Mouse (Mus musculus): ENCODE results near the gene Rusc2. TPM values are rescaled to one million over a fixed set of nuclear protein-coding genes. Genes with fewer than 3 reads are reported as not detected.

Rusc2 gene
- total RNA-seq, 1 experiment: 19.0 TPM

DNA sequence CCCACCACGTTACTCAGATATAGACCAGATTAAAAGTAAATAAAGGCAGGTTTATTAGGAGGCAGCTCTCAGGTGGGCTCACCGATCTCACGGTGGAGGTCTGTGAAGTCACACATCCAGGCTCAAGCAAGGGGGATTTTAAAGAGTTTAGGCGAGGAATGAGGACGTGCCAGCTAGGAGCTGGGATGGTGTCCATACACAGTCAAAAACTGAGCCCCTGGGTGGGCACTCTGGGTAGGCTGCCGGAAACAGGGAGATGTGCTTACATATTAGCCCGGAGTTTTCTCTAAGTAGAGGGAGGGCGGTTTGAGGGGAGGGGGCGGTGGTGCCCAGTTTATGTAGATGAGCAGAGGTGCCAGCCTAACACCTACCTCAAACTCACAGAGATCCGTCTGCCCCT is 828 bp upstream of the Rusc2 start:
- Histone ChIP-seq H3K9ac (ENCODE audit: insufficient read depth, low read depth, low read length, poor library complexity, severe bottlenecking) (no peak overlapping the region), H3K4me3 (ENCODE audit: insufficient read depth in 1 of 2, low read depth in 1 of 2, low read length in 2 of 2, poor library complexity in 1 of 2, severe bottlenecking in 1 of 2) (peak overlapping the region; percentile 75 to 79), H3K27ac (ENCODE audit: insufficient read depth, low read depth, low read length, poor library complexity, severe bottlenecking) (no peak overlapping the region), H3K36me3 (ENCODE audit: control insufficient read depth, insufficient read depth, low read length, poor library complexity, severe bottlenecking) (no peaks in the 10 kb centered on the region), H3K9me3 (ENCODE audit: control insufficient read depth, insufficient read depth, low read depth, low read length) (no peaks in the 10 kb centered on the region), H3K4me1 (ENCODE audit: control insufficient read depth in 2 of 2, insufficient read depth in 2 of 2, low read length in 2 of 2, poor library complexity in 1 of 2) (peaks cover 3 to 6% of the 10 kb centered on the region in 2 experiments; a peak in 3 of 4 replicates)
- TF ChIP-seq HCFC1 (IDR thresholded peaks at IDR 0.05; ENCODE audit: borderline replicate concordance, insufficient read depth, low read length): no peak
- no peak for TF ChIP-seq MAFK (IDR thresholded peaks at IDR 0.05; ENCODE audit: insufficient read depth, low read depth, low read length)
- no peak for TF ChIP-seq ZC3H11A (IDR thresholded peaks at IDR 0.05; ENCODE audit: borderline replicate concordance, low read depth, low read length)
- TF ChIP-seq CHD2 (IDR thresholded peaks at IDR 0.05; ENCODE audit: low read depth, low read length): no peak
- no peak for TF ChIP-seq ZNF384 (IDR thresholded peaks at IDR 0.05; ENCODE audit: low read depth, low read length)
- DNase-seq (ENCODE audit: low read depth, low spot score): no peak
- in situ Hi-C loops (cut with MboI; ENCODE audit: low sequenced_read_pairs in 2 of 2, unreplicated experiment in 2 of 2): no loop called here

GRCm38 (mm10) chr4:43382155-43383020 is 609 bp downstream of the Rusc2 start:
- Histone ChIP-seq H3K4me1 (ENCODE audit: control insufficient read depth in 2 of 2, insufficient read depth in 2 of 2, low read length in 2 of 2, poor library complexity in 1 of 2) (peaks cover 3 to 6% of the 10 kb centered on the region in 2 experiments; a peak in 3 of 4 replicates), H3K27ac (ENCODE audit: insufficient read depth, low read depth, low read length, poor library complexity, severe bottlenecking) (no peak overlapping the region), H3K4me3 (ENCODE audit: insufficient read depth in 1 of 2, low read depth in 1 of 2, low read length in 2 of 2, poor library complexity in 1 of 2, severe bottlenecking in 1 of 2) (peak overlapping the region; percentile 75 to 80), H3K9me3 (ENCODE audit: control insufficient read depth, insufficient read depth, low read depth, low read length) (no peaks in the 10 kb centered on the region), H3K9ac (ENCODE audit: insufficient read depth, low read depth, low read length, poor library complexity, severe bottlenecking) (peak overlapping the region; percentile 73), H3K36me3 (ENCODE audit: control insufficient read depth, insufficient read depth, low read length, poor library complexity, severe bottlenecking) (no peaks in the 10 kb centered on the region)
- TF ChIP-seq ZNF384 (IDR thresholded peaks at IDR 0.05; ENCODE audit: low read depth, low read length) (no peak), HCFC1 (IDR thresholded peaks at IDR 0.05; ENCODE audit: borderline replicate concordance, insufficient read depth, low read length) (no peak), MAFK (IDR thresholded peaks at IDR 0.05; ENCODE audit: insufficient read depth, low read depth, low read length) (no peak), ZC3H11A (IDR thresholded peaks at IDR 0.05; ENCODE audit: borderline replicate concordance, low read depth, low read length) (no peak), CHD2 (IDR thresholded peaks at IDR 0.05; ENCODE audit: low read depth, low read length) (no peak)
- DNase-seq (ENCODE audit: low read depth, low spot score): no peak
- in situ Hi-C loops (cut with MboI; ENCODE audit: low sequenced_read_pairs in 2 of 2, unreplicated experiment in 2 of 2): no loop called here

DNA sequence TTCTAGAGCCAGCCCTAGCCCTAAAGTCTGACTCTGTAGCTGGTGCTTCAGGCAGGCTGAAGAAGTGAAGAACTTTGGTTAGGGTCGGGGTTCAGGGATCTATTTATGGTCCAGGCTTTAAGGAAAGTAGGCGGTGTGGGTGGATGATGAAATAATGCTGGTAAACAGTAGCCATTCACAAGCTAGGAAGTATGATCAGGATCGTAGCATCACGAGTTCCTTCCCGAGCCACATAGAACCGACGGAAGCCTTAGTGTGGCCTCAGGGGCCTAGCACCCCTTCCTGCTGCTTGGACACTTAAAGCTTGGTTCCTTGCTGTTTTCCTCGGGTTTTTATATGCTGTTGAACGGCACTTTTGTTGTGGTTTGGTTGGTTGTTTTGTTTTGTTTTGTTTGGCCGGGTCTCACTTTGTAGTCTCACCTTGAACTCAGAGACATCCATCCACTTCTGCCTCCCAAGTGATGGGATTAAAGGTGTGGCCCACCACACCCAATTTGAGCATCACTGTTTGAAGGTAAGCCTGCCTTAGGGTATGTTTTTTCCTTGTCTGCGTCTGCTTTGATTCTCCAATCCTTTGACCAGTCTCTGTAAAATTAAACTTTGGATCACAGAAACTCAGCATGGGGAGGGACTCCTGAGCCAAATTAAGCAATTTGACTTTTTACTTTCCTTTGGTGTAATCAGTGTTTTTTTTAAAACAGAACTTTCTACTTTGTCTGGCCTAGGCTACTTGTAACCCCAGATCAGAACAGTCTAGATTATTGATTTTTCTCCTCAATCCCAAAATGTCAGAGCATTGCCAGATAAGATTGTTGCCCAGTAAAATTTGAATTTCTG is 1.7 kb downstream of the Rusc2 start:
- H3K9ac ChIP-seq (ENCODE audit: insufficient read depth, low read depth, low read length, poor library complexity, severe bottlenecking): no peak overlapping the region
- H3K4me1 ChIP-seq (ENCODE audit: control insufficient read depth in 2 of 2, insufficient read depth in 2 of 2, low read length in 2 of 2, poor library complexity in 1 of 2): peaks cover 3 to 6% of the 10 kb centered on the region in 2 experiments; a peak in 3 of 4 replicates
- 0 out of 4 replicates have a peak overlapping the region, but pooled peaks of 1 of the 2 experiments have one; percentile 80 for H3K4me3 ChIP-seq (ENCODE audit: insufficient read depth in 1 of 2, low read depth in 1 of 2, low read length in 2 of 2, poor library complexity in 1 of 2, severe bottlenecking in 1 of 2)
- no peaks in the 10 kb centered on the region for H3K36me3 ChIP-seq (ENCODE audit: control insufficient read depth, insufficient read depth, low read length, poor library complexity, severe bottlenecking)
- H3K27ac ChIP-seq (ENCODE audit: insufficient read depth, low read depth, low read length, poor library complexity, severe bottlenecking): no peak overlapping the region
- DNase-seq (ENCODE audit: low read depth, low spot score): no peak
- in situ Hi-C loops (cut with MboI; ENCODE audit: low sequenced_read_pairs in 2 of 2, unreplicated experiment in 2 of 2): no loop called here
- TF ChIP-seq ZNF384 (IDR thresholded peaks at IDR 0.05; ENCODE audit: low read depth, low read length) (no peak), HCFC1 (IDR thresholded peaks at IDR 0.05; ENCODE audit: borderline replicate concordance, insufficient read depth, low read length) (no peak), ZC3H11A (IDR thresholded peaks at IDR 0.05; ENCODE audit: borderline replicate concordance, low read depth, low read length) (no peak), MAFK (IDR thresholded peaks at IDR 0.05; ENCODE audit: insufficient read depth, low read depth, low read length) (no peak), CHD2 (IDR thresholded peaks at IDR 0.05; ENCODE audit: low read depth, low read length) (no peak)
- H3K9me3 ChIP-seq (ENCODE audit: control insufficient read depth, insufficient read depth, low read depth, low read length): no peaks in the 10 kb centered on the region

GRCm38 (mm10) chr4:43384083-43384460 is 2.3 kb downstream of the Rusc2 start:
- in situ Hi-C loops (cut with MboI; ENCODE audit: low sequenced_read_pairs in 2 of 2, unreplicated experiment in 2 of 2): no loop called here
- no peaks in the 10 kb centered on the region for H3K9me3 ChIP-seq (ENCODE audit: control insufficient read depth, insufficient read depth, low read depth, low read length)
- H3K4me3 ChIP-seq (ENCODE audit: insufficient read depth in 1 of 2, low read depth in 1 of 2, low read length in 2 of 2, poor library complexity in 1 of 2, severe bottlenecking in 1 of 2): no peak overlapping the region
- no peak for DNase-seq (ENCODE audit: low read depth, low spot score)
- H3K4me1 ChIP-seq (ENCODE audit: control insufficient read depth in 2 of 2, insufficient read depth in 2 of 2, low read length in 2 of 2, poor library complexity in 1 of 2): peaks cover 3 to 6% of the 10 kb centered on the region in 2 experiments; a peak in 3 of 4 replicates
- no peak for TF ChIP-seq ZC3H11A (IDR thresholded peaks at IDR 0.05; ENCODE audit: borderline replicate concordance, low read depth, low read length)
- no peak for TF ChIP-seq HCFC1 (IDR thresholded peaks at IDR 0.05; ENCODE audit: borderline replicate concordance, insufficient read depth, low read length)
- TF ChIP-seq MAFK (IDR thresholded peaks at IDR 0.05; ENCODE audit: insufficient read depth, low read depth, low read length): no peak
- TF ChIP-seq ZNF384 (IDR thresholded peaks at IDR 0.05; ENCODE audit: low read depth, low read length): no peak
- no peak for TF ChIP-seq CHD2 (IDR thresholded peaks at IDR 0.05; ENCODE audit: low read depth, low read length)
- no peaks in the 10 kb centered on the region for H3K36me3 ChIP-seq (ENCODE audit: control insufficient read depth, insufficient read depth, low read length, poor library complexity, severe bottlenecking)
- H3K9ac ChIP-seq (ENCODE audit: insufficient read depth, low read depth, low read length, poor library complexity, severe bottlenecking): no peak overlapping the region
- H3K27ac ChIP-seq (ENCODE audit: insufficient read depth, low read depth, low read length, poor library complexity, severe bottlenecking): no peak overlapping the region
